Mouse (Mus musculus): Measurements from ENCODE around the gene Mtif2.

Gene Mtif2

GRCm38 (mm10) chr11:29549425-29549778, 23.2 kb downstream of the Mtif2 start:
- DNase-seq (ENCODE audit: low spot score in 2 of 2), result no peak

DNA sequence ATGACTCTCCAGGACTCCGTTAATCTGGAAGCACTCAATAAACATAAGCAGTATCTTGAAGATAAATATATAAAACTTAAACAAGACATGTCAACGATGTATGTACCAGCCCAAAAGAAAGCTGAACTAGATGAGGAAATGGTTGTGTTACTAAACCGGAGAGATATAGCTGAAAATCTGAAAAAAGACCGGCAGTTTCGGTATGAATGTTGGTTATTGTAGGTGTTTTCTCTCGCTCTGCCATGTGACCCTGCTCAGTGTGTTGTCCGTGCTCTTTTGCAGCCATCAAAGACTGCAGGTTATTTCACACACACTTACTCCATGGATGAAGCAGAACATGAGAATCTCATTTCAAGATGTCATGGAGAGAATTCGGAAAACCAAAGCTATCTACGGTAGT, 34.2 kb downstream of the Mtif2 start:
- DNase-seq (ENCODE audit: low spot score in 2 of 2), result no peak

DNA sequence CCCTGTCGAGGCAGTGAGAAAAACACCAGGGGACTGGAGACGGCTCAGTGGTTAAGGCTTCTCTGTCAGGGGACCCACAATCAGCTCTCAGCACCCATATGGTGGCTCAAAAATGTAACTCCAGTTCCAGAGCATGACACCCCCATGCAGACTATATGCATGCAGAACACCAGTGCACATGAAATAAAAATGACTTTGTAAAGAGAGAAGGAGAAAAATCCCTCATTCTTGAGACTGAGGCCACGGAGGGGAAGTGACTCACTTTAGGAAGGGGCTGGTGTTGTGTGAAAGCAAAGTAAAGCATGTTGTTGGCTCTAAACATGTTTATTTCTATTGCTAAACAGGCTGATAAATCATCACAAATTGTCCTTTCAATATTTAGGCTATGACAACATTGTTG, 34.8 kb downstream of the Mtif2 start:
- no peak for DNase-seq (ENCODE audit: low spot score in 2 of 2)

DNA sequence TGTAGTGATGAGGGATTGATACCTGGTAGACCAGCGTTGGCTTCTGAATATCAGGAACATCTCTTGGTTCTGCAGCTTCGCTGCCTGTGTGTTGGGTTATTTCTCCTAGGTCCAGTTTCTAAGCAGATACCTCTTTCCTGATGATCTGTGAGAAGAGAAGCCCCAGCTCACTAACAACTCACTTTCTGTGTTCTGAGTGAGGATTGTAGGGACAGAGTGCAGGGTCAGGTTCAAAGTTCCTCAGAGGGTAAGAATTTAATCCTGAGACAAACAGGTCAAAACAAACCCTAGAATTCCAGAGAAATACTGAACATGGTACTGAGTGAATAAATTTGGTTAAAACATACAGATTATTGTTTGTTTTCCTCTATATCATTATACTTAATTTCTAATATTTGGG, 37.2 kb downstream of the Mtif2 start:
- no peak for DNase-seq (ENCODE audit: low spot score in 2 of 2)

- no peak for DNase-seq (ENCODE audit: low spot score in 2 of 2)
Measured at GRCm38 (mm10) chr11:29571536-29571935, 45.3 kb downstream of the Mtif2 start.

GRCm38 (mm10) chr11:29572656-29573055, 46.4 kb downstream of the Mtif2 start:
- DNase-seq (ENCODE audit: low spot score in 2 of 2), result no peak

GRCm38 (mm10) chr11:29579610-29580009, 53.4 kb downstream of the Mtif2 start:
- no peak for DNase-seq (ENCODE audit: low spot score in 2 of 2)

Data from spleen, postnatal 14 days (tissue).